Mouse (Mus musculus) kidney, adult 2 months (tissue): ENCODE results near the gene Tnrc6b.

ENCODE experiments used
- CTCF ChIP-seq: fragments of 200-500 bp; conservative IDR thresholded peaks from 2 replicates; pipeline ENCODE4 v1.5.1; 2011; ENCODE audit warnings: low read depth, mild to moderate bottlenecking, control low read depth, low read length, moderate library complexity, mixed read lengths; ENCODE audit not compliant: insufficient read depth, insufficient read length
- POLR2A ChIP-seq: fragments of 200-500 bp; IDR thresholded peaks from one replicate; pipeline ENCODE4 v1.6.1; 2011; ENCODE audit warnings: low read depth, low read length, control low read depth

GRCm38 (mm10) chr15:80703495-80703894, 7.6 kb upstream of the Tnrc6b start:
- TF ChIP-seq POLR2A (no peak), CTCF (no peak)
